ENCODE assay signal across 25 mouse cellular contexts in the genomic region with DNA sequence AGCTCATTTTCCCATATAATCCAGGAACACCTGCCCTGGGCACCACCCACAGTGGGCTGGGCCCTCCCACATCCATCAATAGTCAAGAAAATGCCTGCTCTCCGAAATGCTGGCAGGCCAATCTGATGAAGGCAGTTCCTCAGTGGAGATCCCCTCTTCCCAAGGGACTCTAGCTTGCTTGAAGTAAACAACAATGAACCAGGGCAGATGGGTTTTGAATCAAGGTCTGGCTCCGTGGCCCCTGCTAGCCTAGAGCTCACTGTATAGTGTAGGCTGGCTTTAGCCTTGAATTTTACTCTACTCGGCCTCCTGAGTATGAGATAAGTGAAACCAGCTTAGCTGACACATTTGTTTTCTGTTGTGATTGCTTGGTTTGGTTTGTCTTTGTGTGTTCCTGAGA. TPM values are rescaled to one million over a fixed set of nuclear protein-coding genes. Genes with fewer than 3 reads are reported as not detected.
A peak's percentile ranks its signal among the peaks of the same experiment; 100 is the strongest.
DNase-seq lines count a peak whose midpoint lies in the region; ATAC-seq and TF ChIP-seq lines count a peak whose summit lies in the region.
"Had no signal": no experiment of that assay in that cellular context is flagged by ENCODE, and none has a peak within 500 bp of the region (broad histone marks: within the 10 kb centered on the region; RNA-seq: fewer than 3 reads in every experiment).

No protein-coding gene starts in this region.

- H3K4me2 ChIP-seq in embryonic facial prominence, embryonic 15.5 days (replicated peaks): no peak overlapping the region
- H3K4me2 ChIP-seq: embryonic facial prominence, embryonic 12.5 days; forebrain, embryonic 13.5 days; heart, embryonic 13.5 days; hindbrain, embryonic 13.5 days had no signal

- H3K4me1 ChIP-seq in testis, adult 2 months (ENCODE audit: control insufficient read depth, insufficient read depth, low read length): peaks cover 8% of the 10 kb centered on the region
- H3K4me1 ChIP-seq in embryonic facial prominence, embryonic 15.5 days: no peaks in the 10 kb centered on the region
- H3K4me1 ChIP-seq: embryonic facial prominence, embryonic 12.5 days; hindbrain, embryonic 13.5 days had no signal

- H3K36me3 ChIP-seq in testis, adult 2 months (ENCODE audit: control insufficient read depth, insufficient read depth, low read length): no peaks in the 10 kb centered on the region
- no peaks in the 10 kb centered on the region for H3K36me3 ChIP-seq in embryonic facial prominence, embryonic 15.5 days
- H3K36me3 ChIP-seq: embryonic facial prominence, embryonic 12.5 days; heart, embryonic 13.5 days; hindbrain, embryonic 13.5 days had no signal

- H3K9me3 ChIP-seq in embryonic facial prominence, embryonic 15.5 days (replicated peaks): no peaks in the 10 kb centered on the region
- H3K9me3 ChIP-seq: embryonic facial prominence, embryonic 12.5 days; forebrain, embryonic 13.5 days; heart, embryonic 13.5 days; hindbrain, embryonic 13.5 days had no signal

- peak; percentile 94 for DNase-seq in heart, adult 11 months
- no peak for DNase-seq in heart, postnatal 10 days
- DNase-seq in testis, postnatal 14 days (ENCODE audit: low spot score): no peak
- DNase-seq: adrenal gland, adult 8-10 months; cerebellum, adult 11 months; cerebellum, adult 8-10 months; cerebellum, postnatal 14 days; embryo, embryonic 11 days; forebrain, postnatal 0 days; gastrocnemius, postnatal 14 days; heart, postnatal 4 days had no signal

- peak overlapping the region; percentile 64 for H3K27ac ChIP-seq in testis, adult 2 months (ENCODE audit: control insufficient read depth, insufficient read depth, low read depth, low read length)
- no peak overlapping the region for H3K27ac ChIP-seq in embryonic facial prominence, embryonic 15.5 days (replicated peaks)
- H3K27ac ChIP-seq: embryonic facial prominence, embryonic 12.5 days; forebrain, embryonic 13.5 days; heart, embryonic 13.5 days; hindbrain, embryonic 13.5 days; hindbrain, postnatal 0 days had no signal

- no peak for TF ChIP-seq POLR2A in testis, adult 2 months (IDR thresholded peaks at IDR 0.05; ENCODE audit: control insufficient read depth, low read depth, low read length)

- intact Hi-C loops in heart, postnatal 10 days (cut with DNase I): no loop called here

- H3K4me3 ChIP-seq in testis, adult 2 months (ENCODE audit: control insufficient read depth, low read depth, low read length): no peak overlapping the region
- H3K4me3 ChIP-seq in embryonic facial prominence, embryonic 15.5 days (replicated peaks): no peak overlapping the region
- H3K4me3 ChIP-seq: embryonic facial prominence, embryonic 12.5 days; forebrain, embryonic 13.5 days; heart, embryonic 13.5 days; hindbrain, embryonic 13.5 days had no signal

- 57% methylated on average over 3 of the region's 3 CpGs for WGBS in embryonic facial prominence, embryonic 15.5 days

- no peak for TF ChIP-seq CTCF in testis, adult 2 months (IDR thresholded peaks at IDR 0.05; ENCODE audit: control insufficient read depth, insufficient read depth, insufficient replicate concordance, low read depth, low read length)

- peak; percentile 34; the same call in 1 of the 2 replicates for ATAC-seq in embryonic facial prominence, embryonic 15.5 days (ENCODE audit: insufficient number of reproducible peaks, low FRiP score, low TSS enrichment, low read depth)
- no peak for ATAC-seq in inflammation-experienced regulatory T-cells, adult 6 months
- ATAC-seq in megakaryocyte-erythroid progenitor cell, adult 5-6 weeks (replicated peaks; ENCODE audit: low FRiP score, low TSS enrichment, poor library complexity, severe bottlenecking): no peak
- ATAC-seq: forebrain, embryonic 13.5 days; forebrain, postnatal 0 days; hindbrain, postnatal 0 days had no signal

- H3K27me3 ChIP-seq in testis, adult 2 months (ENCODE audit: control insufficient read depth, insufficient read depth, low read length): no peaks in the 10 kb centered on the region
- no peaks in the 10 kb centered on the region for H3K27me3 ChIP-seq in embryonic facial prominence, embryonic 15.5 days
- H3K27me3 ChIP-seq: CH12.LX; embryonic facial prominence, embryonic 12.5 days; forebrain, embryonic 13.5 days; heart, embryonic 13.5 days; hindbrain, embryonic 13.5 days had no signal

- H3K9ac ChIP-seq in embryonic facial prominence, embryonic 15.5 days: no peak overlapping the region
- H3K9ac ChIP-seq: embryonic facial prominence, embryonic 12.5 days; forebrain, embryonic 13.5 days; forebrain, postnatal 0 days; heart, embryonic 13.5 days; hindbrain, embryonic 13.5 days had no signal

RNA-seq across cellular contexts. Expression of a gene that starts 7.7 kb away (rescaled TPM):
- total RNA-seq in heart, postnatal 10 days (2021): 100 to 1,000 TPM; 351 to 364 TPM
- 286 and 325 TPM in 2 replicates for polyA plus RNA-seq in testis, adult 2 months (2012; rRNA removed)
- 585 and 603 TPM in 2 replicates for polyA plus RNA-seq in embryonic facial prominence, embryonic 15.5 days (2015; fragmentation: Nextera tagmentation; extraction: Ambion mirVana)
- 1,000 to 10,000 TPM in 1 of 3 experiments, 100 to 1,000 TPM in 2; 776 to 1,009 (median 841) TPM for polyA plus RNA-seq in inflammation-experienced regulatory T-cells, adult 6 months (2017; shearing (Covaris generic))
- 700 and 784 TPM in 2 replicates for total RNA-seq in megakaryocyte-erythroid progenitor cell, adult 5-6 weeks (2014; fragmentation: Nextera tagmentation)
- total RNA-seq in megakaryocyte-erythroid progenitor cell, adult 5-6 weeks (2017): 1,626 and 1,721 TPM in 2 replicates

RNA-seq across cellular contexts. Expression of a gene that starts 30.5 kb away (rescaled TPM):
- total RNA-seq in heart, postnatal 10 days (2021): under 1 TPM; 0.41 to 0.57 TPM
- polyA plus RNA-seq in testis, adult 2 months (2012; rRNA removed): 4.6 TPM in 2 replicates
- polyA plus RNA-seq in embryonic facial prominence, embryonic 15.5 days (2015; fragmentation: Nextera tagmentation; extraction: Ambion mirVana): 7.6 and 9.8 TPM in 2 replicates
- polyA plus RNA-seq in inflammation-experienced regulatory T-cells, adult 6 months (2017; shearing (Covaris generic)): 1 to 10 TPM; 4.5 to 6.2 (median 4.9) TPM
- total RNA-seq in megakaryocyte-erythroid progenitor cell, adult 5-6 weeks (2014; fragmentation: Nextera tagmentation): 7.3 and 8.1 TPM in 2 replicates
- total RNA-seq in megakaryocyte-erythroid progenitor cell, adult 5-6 weeks (2017): 2.4 and 21.7 TPM in 2 replicates

RNA-seq across cellular contexts. Expression of a gene that starts 45.1 kb away (rescaled TPM):
- total RNA-seq in heart, postnatal 10 days (2021): not detected
- polyA plus RNA-seq in testis, adult 2 months (2012; rRNA removed): 3.6 TPM in 1 of 2 replicates, not detected in the other
- polyA plus RNA-seq in embryonic facial prominence, embryonic 15.5 days (2015; fragmentation: Nextera tagmentation; extraction: Ambion mirVana): 3.4 and 4.4 TPM in 2 replicates
- 10 to 100 TPM in 2 of 3 experiments, 1 to 10 TPM in 1; 6.1 to 16.1 (median 10.9) TPM for polyA plus RNA-seq in inflammation-experienced regulatory T-cells, adult 6 months (2017; shearing (Covaris generic))
- total RNA-seq in megakaryocyte-erythroid progenitor cell, adult 5-6 weeks (2014; fragmentation: Nextera tagmentation): not detected in 2 replicates
- not detected in 2 replicates for total RNA-seq in megakaryocyte-erythroid progenitor cell, adult 5-6 weeks (2017)
- total RNA-seq: adrenal gland, adult 8-10 months; adrenal gland, postnatal 36 days; CH12.LX; common myeloid progenitor, adult 5-6 weeks; forebrain, postnatal 0 days; gastrocnemius, adult 18-20 months; gastrocnemius, postnatal 14 days; granulocyte monocyte progenitor cell, adult 5-6 weeks; heart, postnatal 4 days; hindbrain, postnatal 0 days had no signal

RNA-seq across cellular contexts. Expression of a gene that starts 51.4 kb away (rescaled TPM):
- 10 to 100 TPM; 33.0 to 45.2 TPM for total RNA-seq in heart, postnatal 10 days (2021)
- polyA plus RNA-seq in testis, adult 2 months (2012; rRNA removed): 6.0 and 8.6 TPM in 2 replicates
- 123 TPM in 2 replicates for polyA plus RNA-seq in embryonic facial prominence, embryonic 15.5 days (2015; fragmentation: Nextera tagmentation; extraction: Ambion mirVana)
- polyA plus RNA-seq in inflammation-experienced regulatory T-cells, adult 6 months (2017; shearing (Covaris generic)): 10 to 100 TPM; 26.8 to 35.7 (median 33.1) TPM
- total RNA-seq in megakaryocyte-erythroid progenitor cell, adult 5-6 weeks (2014; fragmentation: Nextera tagmentation): 42.5 and 68.1 TPM in 2 replicates
- 36.5 and 38.9 TPM in 2 replicates for total RNA-seq in megakaryocyte-erythroid progenitor cell, adult 5-6 weeks (2017)
